Mouse (Mus musculus) liver, embryonic 14.5 days (tissue): Measurements from ENCODE around the gene Rab6b.

Source experiments
- CTCF ChIP-seq: IDR thresholded peaks from 2 replicates; pipeline ENCODE4 v1.5.1; 2016; ENCODE audit warnings: antibody characterized with exemption, low read depth, control low read depth
- EP300 ChIP-seq: IDR thresholded peaks from 2 replicates; pipeline ENCODE4 v1.6.1; 2016; ENCODE audit warnings: antibody characterized with exemption, low read depth

- TF ChIP-seq EP300 = no peak
- TF ChIP-seq CTCF = no peak
Measured at GRCm38 (mm10) chr9:103121546-103121945, 10.0 kb downstream of the Rab6b start.
